Mouse (Mus musculus): ENCODE measurements around the gene Stpg3.

GRCm38 (mm10) chr2:25213266-25213865, 1.1 kb downstream of the Stpg3 start:
- TF ChIP-seq CTCF (IDR thresholded peaks at IDR 0.05; ENCODE audit: borderline replicate concordance, control insufficient read depth, extremely low read depth, insufficient read depth, low read length, poor library complexity), result no peak
- no peak for TF ChIP-seq POLR2A (IDR thresholded peaks at IDR 0.05; ENCODE audit: control insufficient read depth, extremely low read depth, insufficient read depth, low read length, poor library complexity)

Data from thymus, adult 2 months (tissue).